Mouse (Mus musculus) bone marrow, adult 2 months (tissue): Measurements from ENCODE around the gene Serinc3. TPM values are rescaled to one million over a fixed set of nuclear protein-coding genes. Genes with fewer than 3 reads are reported as not detected.
A peak's percentile ranks its signal among the peaks of the same experiment; 100 is the strongest.

Experiments used
- H3K27ac ChIP-seq: fragments of 200-500 bp; 2 replicates; pipeline ENCODE4 v1.5.1; 2012; ENCODE audit warnings: low read depth, mild to moderate bottlenecking, control low read depth, inconsistent platforms, low read length; ENCODE audit not compliant: control insufficient read depth, poor library complexity, insufficient read depth
- H3K4me1 ChIP-seq: fragments of 200-500 bp; 2 replicates; pipeline ENCODE4 v1.6.1; 2011; ENCODE audit warnings: low read length; ENCODE audit not compliant: control insufficient read depth, insufficient read depth
- H3K4me3 ChIP-seq: fragments of 200-500 bp; replicated peaks from 2 replicates; pipeline ENCODE3; 2011; ENCODE audit warnings: mild to moderate bottlenecking, low read depth, low read length, control low read depth; ENCODE audit not compliant: control insufficient read depth
- CTCF ChIP-seq: fragments of 200-500 bp; IDR thresholded peaks from 2 replicates; pipeline ENCODE4 v1.5.1; 2011; ENCODE audit warnings: low read length, control low read depth; ENCODE audit not compliant: control insufficient read depth, insufficient read depth
- POLR2A ChIP-seq: fragments of 200-500 bp; IDR thresholded peaks from 2 replicates; pipeline ENCODE4 v1.6.1; 2011; ENCODE audit warnings: low read depth, mild to moderate bottlenecking, control low read depth, low read length, borderline replicate concordance; ENCODE audit not compliant: control insufficient read depth
- WGBS: fragments of 180-500 bp; shearing (Covaris S2); methylation state at CpG from one replicate; pipeline ENCODE4 v1.1.7; 2018; 5-methylcytosine and 5-hydroxymethylcytosine counted together
- polyA plus RNA-seq: library from polyadenylated mRNA; stranded (reverse); fragments of >200 nt; gene quantifications from 2 replicates; pipeline ENCODE4 v1.2.4, GENCODE M21; 2011; ENCODE audit warnings: low replicate concordance; ENCODE audit not compliant: missing spikeins, insufficient read depth, insufficient read length

The Serinc3 gene
- polyA plus RNA-seq, 1 experiment: 328 TPM

- no peak for TF ChIP-seq POLR2A
- no peak for TF ChIP-seq CTCF
- 88% methylated on average over 4 of the region's 4 CpGs for WGBS
- Histone ChIP-seq H3K4me1 (no peaks in the 10 kb centered on the region), H3K4me3 (no peak overlapping the region), H3K27ac (no peak overlapping the region)
Measured at GRCm38 (mm10) chr2:163613990-163614389, 30.9 kb downstream of the Serinc3 start.

GRCm38 (mm10) chr2:163613206-163613605, 31.7 kb downstream of the Serinc3 start:
- Histone ChIP-seq H3K4me3 (no peak overlapping the region), H3K4me1 (no peaks in the 10 kb centered on the region), H3K27ac (peak overlapping the region; percentile 6; the same call in 1 of the 2 replicates)
- WGBS: 97% methylated on average over 5 of the region's 5 CpGs
- TF ChIP-seq POLR2A: no peak
- TF ChIP-seq CTCF: no peak

GRCm38 (mm10) chr2:163611176-163611575, 33.8 kb downstream of the Serinc3 start:
- TF ChIP-seq CTCF (no peak), POLR2A (no peak)
- H3K4me3 ChIP-seq: no peak overlapping the region
- 82% methylated on average over 9 of the region's 9 CpGs for WGBS
- no peak overlapping the region for H3K27ac ChIP-seq
- no peaks in the 10 kb centered on the region for H3K4me1 ChIP-seq

GRCm38 (mm10) chr2:163609281-163609975, 35.5 kb downstream of the Serinc3 start:
- TF ChIP-seq CTCF (no peak), POLR2A (no peak)
- 86% methylated on average over 12 of the region's 12 CpGs for WGBS
- Histone ChIP-seq H3K4me1 (no peaks in the 10 kb centered on the region), H3K27ac (no peak overlapping the region), H3K4me3 (no peak overlapping the region)

GRCm38 (mm10) chr2:163608008-163608407, 36.9 kb downstream of the Serinc3 start:
- Histone ChIP-seq H3K4me1 (no peaks in the 10 kb centered on the region; the same call in 1 of the 2 replicates), H3K4me3 (no peak overlapping the region), H3K27ac (no peak overlapping the region)
- 87% methylated on average over 7 of the region's 7 CpGs for WGBS
- TF ChIP-seq CTCF: no peak
- no peak for TF ChIP-seq POLR2A

- Histone ChIP-seq H3K4me3 (no peak overlapping the region), H3K27ac (no peak overlapping the region), H3K4me1 (peaks cover 3% of the 10 kb centered on the region)
- TF ChIP-seq CTCF (no peak), POLR2A (no peak)
- WGBS: 90% methylated on average over 7 of the region's 7 CpGs
Measured at GRCm38 (mm10) chr2:163606161-163606560, 38.8 kb downstream of the Serinc3 start.

- TF ChIP-seq CTCF (peak; percentile 72), POLR2A (peak; percentile 71; the same call in 1 of the 2 replicates)
- WGBS: under 1% methylated on average over 57 of the region's 57 CpGs
- Histone ChIP-seq H3K4me1 (peaks cover 3% of the 10 kb centered on the region), H3K4me3 (peak within 1 kb of the TSS; percentile 75), H3K27ac (peak within 1 kb of the TSS; percentile 99)
Measured at GRCm38 (mm10) chr2:163602101-163602971, 42.6 kb downstream of the Serinc3 start, which contains the start of gene Ttpal. Gene Ttpal (plus strand): TSS chr2:163602314.

- no peak for TF ChIP-seq POLR2A
- no peak for TF ChIP-seq CTCF
- Histone ChIP-seq H3K27ac (peak overlapping the region; percentile 58; the same call in 1 of the 2 replicates), H3K4me1 (peaks cover 3% of the 10 kb centered on the region), H3K4me3 (peak overlapping the region; percentile 75)
- 57% methylated on average over 7 of the region's 7 CpGs for WGBS
Measured at GRCm38 (mm10) chr2:163601712-163602100, 43.2 kb downstream of the Serinc3 start.
